ENCODE assay signal across 24 mouse cellular contexts in genomic region chr11:22039854-22040426, GRCm38 (mm10). TPM values are rescaled to one million over a fixed set of nuclear protein-coding genes. Genes with fewer than 3 reads are reported as not detected.
A peak's percentile ranks its signal among the peaks of the same experiment; 100 is the strongest.
DNase-seq lines count a peak whose midpoint lies in the region; ATAC-seq and TF ChIP-seq lines count a peak whose summit lies in the region.
"Had no signal": no experiment of that assay in that cellular context is flagged by ENCODE, and none has a peak within 500 bp of the region (broad histone marks: within the 10 kb centered on the region; RNA-seq: fewer than 3 reads in every experiment).

No protein-coding gene starts in this region.

- no peaks in the 10 kb centered on the region; the same call in 1 of the 2 replicates for H3K27me3 ChIP-seq in forebrain, embryonic 10.5 days (ENCODE audit: poor library complexity, severe bottlenecking)
- H3K27me3 ChIP-seq in forebrain, embryonic 16.5 days (replicated peaks; ENCODE audit: control insufficient read depth, insufficient read depth, low read length): no peaks in the 10 kb centered on the region
- H3K27me3 ChIP-seq in midbrain, embryonic 11.5 days (ENCODE audit: control insufficient read depth, insufficient read depth, low read length): peaks cover 3% of the 10 kb centered on the region; the same call in 1 of the 2 replicates
- H3K27me3 ChIP-seq in midbrain, embryonic 13.5 days: peaks cover 13% of the 10 kb centered on the region; the same call in 1 of the 2 replicates
- H3K27me3 ChIP-seq: CH12.LX; embryonic facial prominence, embryonic 12.5 days; forebrain, embryonic 12.5 days had no signal

- WGBS in forebrain, embryonic 10.5 days: 40% methylated on average over 6 of the region's 6 CpGs
- WGBS in forebrain, embryonic 16.5 days: 37% methylated on average over 6 of the region's 6 CpGs
- 21% methylated on average over 6 of the region's 6 CpGs for WGBS in midbrain, embryonic 11.5 days
- 18% methylated on average over 6 of the region's 6 CpGs for WGBS in midbrain, embryonic 13.5 days

- no peak overlapping the region for H3K4me2 ChIP-seq in forebrain, embryonic 16.5 days (ENCODE audit: low read length)
- no peak overlapping the region; the same call in 1 of the 2 replicates for H3K4me2 ChIP-seq in midbrain, embryonic 11.5 days
- no peak overlapping the region for H3K4me2 ChIP-seq in midbrain, embryonic 13.5 days (replicated peaks)
- H3K4me2 ChIP-seq: embryonic facial prominence, embryonic 12.5 days; forebrain, embryonic 12.5 days had no signal

- peaks cover 85% of the 10 kb centered on the region for H3K4me1 ChIP-seq in forebrain, embryonic 10.5 days
- H3K4me1 ChIP-seq in forebrain, embryonic 16.5 days (replicated peaks; ENCODE audit: control insufficient read depth, insufficient read depth, low read length): no peaks in the 10 kb centered on the region
- peaks cover 39% of the 10 kb centered on the region for H3K4me1 ChIP-seq in midbrain, embryonic 11.5 days (ENCODE audit: control insufficient read depth, insufficient read depth, low read length)
- H3K4me1 ChIP-seq in midbrain, embryonic 13.5 days (replicated peaks): peaks cover 36% of the 10 kb centered on the region
- H3K4me1 ChIP-seq: embryonic facial prominence, embryonic 10.5 days; embryonic facial prominence, embryonic 12.5 days had no signal

- no peak overlapping the region for H3K9ac ChIP-seq in forebrain, embryonic 16.5 days (replicated peaks; ENCODE audit: low read depth, low read length)
- H3K9ac ChIP-seq in midbrain, embryonic 11.5 days (ENCODE audit: low read length): no peak overlapping the region
- no peak overlapping the region for H3K9ac ChIP-seq in midbrain, embryonic 13.5 days (replicated peaks)
- H3K9ac ChIP-seq: embryonic facial prominence, embryonic 12.5 days; forebrain, embryonic 12.5 days; forebrain, postnatal 0 days had no signal

- no peak for TF ChIP-seq CTCF in brain, embryonic 14.5 days (IDR thresholded peaks at IDR 0.05; ENCODE audit: borderline replicate concordance, extremely low read depth, insufficient read depth, insufficient read length)

- no peaks in the 10 kb centered on the region for H3K36me3 ChIP-seq in forebrain, embryonic 10.5 days (replicated peaks)
- no peaks in the 10 kb centered on the region for H3K36me3 ChIP-seq in forebrain, embryonic 16.5 days (ENCODE audit: control insufficient read depth, insufficient read depth)
- no peaks in the 10 kb centered on the region for H3K36me3 ChIP-seq in midbrain, embryonic 11.5 days (ENCODE audit: control insufficient read depth, insufficient read depth, low read length)
- H3K36me3 ChIP-seq in midbrain, embryonic 13.5 days: no peaks in the 10 kb centered on the region
- H3K36me3 ChIP-seq: embryonic facial prominence, embryonic 10.5 days; embryonic facial prominence, embryonic 12.5 days; forebrain, embryonic 12.5 days; G1E had no signal

- no peak for DNase-seq in forebrain, embryonic 10.5 days (ENCODE audit: extremely low spot score, low spot score)
- DNase-seq in midbrain, embryonic 11.5 days (ENCODE audit: low spot score, missing footprints): peak; percentile 91
- peak; percentile 39 for DNase-seq in brain, embryonic 14.5 days (ENCODE audit: low read depth)
- peak; percentile 78 for DNase-seq in retina, postnatal 1 day
- no peak for DNase-seq in MN1 (ENCODE audit: low spot score)
- DNase-seq: adrenal gland, adult 2 months; adrenal gland, postnatal 10 days; adrenal gland, postnatal 25 days; B cell, adult 2 months; cerebellum, adult 11-12 months; cerebellum, adult 2 months; cerebellum, adult 9-10 months; cerebellum, postnatal 10 days; cerebellum, postnatal 25 days; forebrain, postnatal 0 days had no signal

- H3K9me3 ChIP-seq in forebrain, embryonic 10.5 days: no peaks in the 10 kb centered on the region
- no peaks in the 10 kb centered on the region for H3K9me3 ChIP-seq in forebrain, embryonic 16.5 days (ENCODE audit: control insufficient read depth, low read length)
- H3K9me3 ChIP-seq in midbrain, embryonic 11.5 days (ENCODE audit: control insufficient read depth, low read length): no peaks in the 10 kb centered on the region
- H3K9me3 ChIP-seq in midbrain, embryonic 13.5 days: no peaks in the 10 kb centered on the region
- H3K9me3 ChIP-seq: embryonic facial prominence, embryonic 10.5 days; embryonic facial prominence, embryonic 12.5 days; forebrain, embryonic 12.5 days; G1E had no signal

- H3K27ac ChIP-seq in forebrain, embryonic 10.5 days: peak overlapping the region; percentile 30; the same call in 1 of the 2 replicates
- no peak overlapping the region for H3K27ac ChIP-seq in forebrain, embryonic 16.5 days (ENCODE audit: low read length)
- peak overlapping the region; percentile 40; the same call in 1 of the 2 replicates for H3K27ac ChIP-seq in midbrain, embryonic 11.5 days (ENCODE audit: low read depth, low read length)
- H3K27ac ChIP-seq in midbrain, embryonic 13.5 days: no peak overlapping the region
- H3K27ac ChIP-seq: embryonic facial prominence, embryonic 10.5 days; embryonic facial prominence, embryonic 12.5 days; forebrain, embryonic 12.5 days had no signal

- TF ChIP-seq POLR2A in brain, embryonic 14.5 days (IDR thresholded peaks at IDR 0.05; ENCODE audit: borderline replicate concordance, extremely low read depth, insufficient read depth, insufficient read length, poor library complexity, severe bottlenecking): no peak

- H3K4me3 ChIP-seq in forebrain, embryonic 10.5 days: no peak overlapping the region
- no peak overlapping the region for H3K4me3 ChIP-seq in forebrain, embryonic 16.5 days (replicated peaks; ENCODE audit: low read length)
- no peak overlapping the region for H3K4me3 ChIP-seq in midbrain, embryonic 11.5 days (ENCODE audit: low read depth, low read length)
- no peak overlapping the region for H3K4me3 ChIP-seq in midbrain, embryonic 13.5 days (replicated peaks)
- H3K4me3 ChIP-seq: embryonic facial prominence, embryonic 10.5 days; embryonic facial prominence, embryonic 12.5 days; forebrain, embryonic 12.5 days had no signal

- ATAC-seq in forebrain, embryonic 16.5 days: no peak
- peak; percentile 69 for ATAC-seq in midbrain, embryonic 11.5 days (ENCODE audit: low FRiP score)
- no peak for ATAC-seq in midbrain, embryonic 13.5 days
- ATAC-seq: CD4-positive, CD25-positive, alpha-beta regulatory T cell, adult 4 months; forebrain, embryonic 14.5 days; forebrain, postnatal 0 days had no signal

RNA-seq across cellular contexts. Expression of gene Otx1, which starts 37.2 kb away (rescaled TPM):
- polyA plus RNA-seq in forebrain, embryonic 10.5 days (2016; fragmentation: Nextera tagmentation; extraction: Ambion mirVana): 39.2 and 46.1 TPM in 2 replicates
- polyA plus RNA-seq in forebrain, embryonic 16.5 days (2015; fragmentation: Nextera tagmentation; extraction: Ambion mirVana): 9.3 and 9.5 TPM in 2 replicates
- polyA plus RNA-seq in midbrain, embryonic 11.5 days (2014; fragmentation: Nextera tagmentation; extraction: Ambion mirVana): 40.6 and 43.7 TPM in 2 replicates
- 23.2 and 23.5 TPM in 2 replicates for polyA plus RNA-seq in midbrain, embryonic 13.5 days (2015; fragmentation: Nextera tagmentation; extraction: Ambion mirVana)
- polyA plus RNA-seq in brain, embryonic 14.5 days (2012; rRNA removed): 18.5 and 18.8 TPM in 2 replicates
- polyA plus RNA-seq: adrenal gland, adult 2 months; CD4-positive, CD25-positive, alpha-beta regulatory T cell, adult 4 months had no signal

Comparison
In these comparisons a context has a peak if more than half of its experiments do, and no peak if none do; other contexts are left out.
1. H3K27ac ChIP-seq: peak in forebrain, embryonic 10.5 days (single experiment) and midbrain, embryonic 11.5 days (single experiment); none in forebrain, embryonic 16.5 days (single experiment) and midbrain, embryonic 13.5 days (single experiment).
2. DNase-seq: peak in midbrain, embryonic 11.5 days (single experiment), brain, embryonic 14.5 days (single experiment) and retina, postnatal 1 day (single experiment); none in forebrain, embryonic 10.5 days (single experiment) and MN1 (single experiment).